Mouse (Mus musculus): Measurements from ENCODE around the gene Klhl2.

The Klhl2 gene

DNA sequence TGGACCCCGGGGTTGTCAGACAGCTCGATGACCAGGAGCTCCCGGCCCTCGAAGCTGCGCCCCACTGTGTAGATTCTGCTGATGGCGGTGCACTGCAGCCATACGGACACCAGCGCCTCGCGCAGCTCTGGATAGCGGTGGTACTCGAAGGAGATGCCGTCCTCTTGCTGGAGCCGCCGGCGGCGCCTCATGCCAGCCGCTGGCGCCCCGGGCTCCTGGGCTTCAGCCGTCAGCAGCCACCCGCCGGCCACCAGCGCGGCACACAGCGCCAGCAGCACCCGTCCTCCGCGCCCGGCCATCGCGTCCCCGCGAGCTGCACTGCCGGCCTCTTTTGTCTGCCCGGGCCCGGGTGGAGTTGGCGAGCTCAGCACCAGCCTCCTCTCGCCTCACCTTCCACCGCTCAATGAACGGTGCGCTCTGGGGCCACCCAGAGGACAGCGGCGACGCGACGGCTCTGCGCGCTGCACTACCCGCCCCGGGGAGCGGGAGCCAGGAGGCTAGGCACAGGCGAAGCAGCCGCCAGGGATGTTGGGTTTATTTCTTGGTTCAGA is 157.1 kb downstream of the Klhl2 start, which contains the start of gene Cpe:
Gene Cpe, minus strand, starts transcription at position 404 of the 551 bp plus-strand sequence.
- peak; percentile 88 for DNase-seq (ENCODE audit: low read depth, low spot score)

DNA sequence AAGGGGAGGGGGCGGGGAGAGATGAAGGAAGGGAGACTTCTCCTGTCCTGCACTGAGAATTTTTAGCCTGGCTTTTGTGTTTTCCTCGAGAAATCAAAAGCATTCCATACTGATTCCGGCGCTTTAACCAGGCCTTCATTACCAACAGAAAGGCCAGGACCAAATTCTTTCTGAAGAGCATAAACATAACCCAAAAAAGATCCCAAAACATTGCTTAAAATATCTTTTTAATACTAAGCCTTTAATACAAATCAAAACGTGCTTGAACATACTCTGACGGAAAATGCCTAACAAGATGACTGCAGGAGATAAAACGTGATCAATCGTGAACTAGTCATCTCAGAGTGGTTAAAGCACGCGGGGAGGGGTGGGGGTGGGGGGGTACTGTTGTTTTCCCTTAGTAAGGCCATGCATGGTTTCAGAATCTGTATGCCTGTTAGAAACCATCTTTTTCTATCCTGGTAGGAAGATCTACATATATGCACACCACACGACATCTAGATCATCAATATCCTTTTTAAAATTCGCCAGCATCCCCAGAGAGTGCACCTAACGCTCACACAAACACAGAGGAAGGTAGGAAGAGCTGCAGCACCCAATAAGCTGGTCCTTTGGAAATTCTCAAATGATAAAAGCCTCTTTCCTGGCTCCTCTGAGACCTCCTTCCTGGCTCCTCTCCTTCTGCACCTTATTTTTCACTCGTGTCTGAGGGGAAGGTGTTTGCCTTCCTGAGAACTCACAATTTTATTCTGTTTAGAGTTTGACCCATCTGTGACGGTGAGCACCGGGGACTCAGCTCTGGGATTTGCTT is 158.0 kb downstream of the Klhl2 start:
- DNase-seq (ENCODE audit: low read depth, low spot score) = no peak

DNA sequence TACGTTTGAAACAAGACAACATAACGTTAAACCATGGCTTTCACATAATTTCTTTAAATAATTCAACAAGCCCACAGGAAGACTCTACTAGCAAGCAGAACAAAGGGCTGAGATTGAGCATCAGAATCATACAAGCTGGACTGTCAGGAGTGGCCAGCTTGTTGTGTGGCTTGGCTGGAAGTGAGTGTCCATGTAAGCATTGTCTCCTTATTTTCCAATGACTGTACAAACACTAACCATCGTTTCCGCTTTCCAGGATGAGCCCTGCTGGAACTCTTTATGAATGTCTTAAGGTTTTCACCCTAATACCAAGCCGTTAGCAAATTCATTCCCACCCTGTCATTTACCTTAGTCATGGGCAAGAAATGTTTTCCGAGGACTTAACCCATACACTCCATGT is 159.0 kb downstream of the Klhl2 start:
- DNase-seq (ENCODE audit: low read depth, low spot score) = no peak

DNA sequence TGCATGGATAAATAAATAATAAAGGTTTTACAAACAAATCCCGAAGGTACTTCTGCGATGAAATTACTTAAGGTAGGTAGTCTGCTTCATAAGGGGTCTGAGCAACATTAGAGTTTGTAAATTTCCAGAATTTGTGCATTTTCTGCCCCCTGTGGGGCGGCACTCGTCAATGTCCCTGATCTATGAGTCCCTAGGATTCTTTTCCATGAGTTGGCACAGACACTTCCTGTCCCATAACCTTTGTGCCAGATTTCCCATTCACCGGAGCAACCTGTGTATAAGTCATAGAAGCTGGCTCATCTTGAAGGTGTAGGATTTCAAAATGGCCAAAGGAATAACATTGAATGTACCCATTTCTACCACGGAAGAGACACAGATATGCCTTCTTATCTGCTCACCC is 159.5 kb downstream of the Klhl2 start:
- DNase-seq (ENCODE audit: low read depth, low spot score) = no peak
